Mouse (Mus musculus) thymus, adult 2 months (tissue): ENCODE data around the gene Hmmr.
A peak's percentile ranks its signal among the peaks of the same experiment; 100 is the strongest.

ENCODE experiments used
- CTCF ChIP-seq: fragments of 200-500 bp; IDR thresholded peaks from 2 replicates; pipeline ENCODE4 v1.5.1; 2012; ENCODE audit warnings: mild to moderate bottlenecking, control low read depth, low read length, moderate library complexity, borderline replicate concordance; ENCODE audit not compliant: control insufficient read depth, poor library complexity, insufficient read depth; ENCODE audit errors: extremely low read depth
- POLR2A ChIP-seq: fragments of 200-500 bp; IDR thresholded peaks from 2 replicates; pipeline ENCODE4 v1.6.1; 2012; ENCODE audit warnings: mild to moderate bottlenecking, low read length, control low read depth, moderate library complexity; ENCODE audit not compliant: control insufficient read depth, poor library complexity, insufficient read depth; ENCODE audit errors: extremely low read depth

GRCm38 (mm10) chr11:40694311-40695087, 38.7 kb downstream of the Hmmr start:
- TF ChIP-seq CTCF (no peak), POLR2A (0 out of 2 replicates have a peak, but pooled peaks have one; percentile 26)
